Mouse (Mus musculus) olfactory bulb, adult 2 months (tissue): ENCODE data around the gene Mapk1ip1l. TPM values are rescaled to one million over a fixed set of nuclear protein-coding genes. Genes with fewer than 3 reads are reported as not detected.

Experiments
- H3K27ac ChIP-seq: fragments of 200-500 bp; 2 replicates; pipeline ENCODE4 v1.5.1; 2012; ENCODE audit warnings: low read depth, low read length; ENCODE audit not compliant: insufficient read depth
- H3K4me1 ChIP-seq: fragments of 200-500 bp; 2 replicates; pipeline ENCODE4 v1.6.1; 2012; ENCODE audit warnings: low read length; ENCODE audit not compliant: control insufficient read depth, insufficient read depth
- H3K4me3 ChIP-seq: fragments of 200-500 bp; 2 replicates; pipeline ENCODE4 v1.5.1; 2012; ENCODE audit warnings: mild to moderate bottlenecking, low read depth, low read length, moderate library complexity; ENCODE audit not compliant: insufficient read depth
- CTCF ChIP-seq: fragments of 200-500 bp; IDR thresholded peaks from 2 replicates; pipeline ENCODE4 v1.5.1; 2012; ENCODE audit warnings: low read depth, mild to moderate bottlenecking, low read length, moderate library complexity; ENCODE audit not compliant: insufficient read depth
- POLR2A ChIP-seq: fragments of 200-500 bp; IDR thresholded peaks from 2 replicates; pipeline ENCODE4 v1.6.1; 2012; ENCODE audit warnings: mild to moderate bottlenecking, low read depth, low read length, moderate library complexity; ENCODE audit not compliant: insufficient read depth
- WGBS: fragments of 180-500 bp; shearing (Covaris S2); methylation state at CpG from one replicate; pipeline ENCODE4 v1.1.7; 2018; 5-methylcytosine and 5-hydroxymethylcytosine counted together
- polyA plus RNA-seq: library from polyadenylated mRNA; stranded (reverse); fragments of >200 nt; gene quantifications from 2 replicates; pipeline ENCODE4 v1.2.4, GENCODE M21; 2012; ENCODE audit warnings: low replicate concordance; ENCODE audit not compliant: missing spikeins, insufficient read depth, insufficient read length

Mapk1ip1l gene
- polyA plus RNA-seq, 1 experiment: not detected

DNA sequence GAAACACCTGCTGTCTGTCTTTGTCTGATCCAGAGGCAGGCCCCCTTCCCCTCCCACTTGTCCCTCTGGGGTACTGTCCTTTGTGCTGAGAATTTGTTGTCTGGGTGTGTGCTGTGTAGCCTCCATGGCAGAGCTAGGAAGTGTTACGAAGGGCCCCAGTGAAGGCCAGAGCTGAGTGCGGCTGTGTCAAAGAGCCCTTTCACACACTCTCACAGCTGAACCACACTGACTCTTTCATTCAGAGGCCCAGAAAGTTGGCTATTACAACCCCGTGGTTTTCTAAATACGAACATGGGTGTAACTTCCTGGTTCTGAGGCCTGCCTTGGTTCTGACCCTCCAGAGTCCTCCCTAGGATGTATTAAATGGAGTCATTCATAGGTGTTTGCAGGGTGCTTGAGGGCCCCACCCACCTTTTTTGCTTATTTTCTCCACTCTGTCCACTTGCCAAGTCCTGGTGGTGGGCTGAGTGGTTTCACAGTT is 43.8 kb downstream of the Mapk1ip1l start:
- no peak overlapping the region for H3K4me3 ChIP-seq
- WGBS: 77% methylated on average over 4 of the region's 4 CpGs
- TF ChIP-seq POLR2A (no peak), CTCF (no peak)
- H3K4me1 ChIP-seq: no peaks in the 10 kb centered on the region
- H3K27ac ChIP-seq: no peak overlapping the region

DNA sequence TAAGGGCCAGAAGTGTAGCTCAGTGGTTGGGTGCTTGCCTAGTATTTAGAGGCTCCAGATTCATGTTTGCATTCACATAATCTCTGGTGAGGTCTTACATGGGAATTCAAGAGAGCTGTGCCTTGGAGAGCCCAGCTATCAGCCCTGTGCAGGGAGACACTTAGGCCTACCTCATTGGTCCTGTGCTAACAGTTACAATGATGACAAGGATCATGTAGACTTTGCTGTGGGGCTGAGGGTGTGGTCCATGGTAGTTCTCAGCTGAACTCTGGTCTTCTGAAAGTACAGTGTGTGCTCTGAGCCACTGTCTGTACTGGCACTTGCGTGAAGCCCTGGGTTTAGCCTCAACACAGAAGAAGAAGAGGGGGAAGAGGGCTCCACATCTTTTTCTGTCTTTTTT is 48.6 kb downstream of the Mapk1ip1l start:
- TF ChIP-seq POLR2A (no peak), CTCF (no peak)
- Histone ChIP-seq H3K27ac (no peak overlapping the region), H3K4me1 (no peaks in the 10 kb centered on the region), H3K4me3 (no peak overlapping the region)
- 100% methylated on average over 1 of the region's 1 CpGs for WGBS

DNA sequence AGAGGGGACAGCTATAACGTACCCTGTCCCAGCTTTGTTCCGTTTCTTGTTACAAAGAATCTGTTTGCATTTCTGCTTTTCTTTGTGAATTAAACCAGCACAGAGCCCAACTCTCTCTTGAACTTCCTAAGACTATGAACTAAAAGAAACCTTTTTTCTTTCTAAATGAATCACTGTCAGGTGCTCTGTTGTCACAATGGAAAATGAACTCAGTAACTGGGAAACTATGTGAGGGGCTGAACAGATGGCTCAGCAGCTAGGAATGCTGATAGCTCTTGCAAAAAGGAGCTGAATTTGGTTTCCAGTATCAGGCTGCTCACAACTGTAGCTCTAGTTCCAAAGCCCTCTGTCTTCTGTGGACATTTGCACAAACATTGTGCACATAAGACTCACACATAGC is 52.9 kb downstream of the Mapk1ip1l start:
- WGBS: 63% methylated on average over 2 of the region's 2 CpGs
- Histone ChIP-seq H3K4me1 (no peaks in the 10 kb centered on the region), H3K4me3 (no peak overlapping the region), H3K27ac (no peak overlapping the region)
- TF ChIP-seq POLR2A: no peak
- TF ChIP-seq CTCF: no peak

DNA sequence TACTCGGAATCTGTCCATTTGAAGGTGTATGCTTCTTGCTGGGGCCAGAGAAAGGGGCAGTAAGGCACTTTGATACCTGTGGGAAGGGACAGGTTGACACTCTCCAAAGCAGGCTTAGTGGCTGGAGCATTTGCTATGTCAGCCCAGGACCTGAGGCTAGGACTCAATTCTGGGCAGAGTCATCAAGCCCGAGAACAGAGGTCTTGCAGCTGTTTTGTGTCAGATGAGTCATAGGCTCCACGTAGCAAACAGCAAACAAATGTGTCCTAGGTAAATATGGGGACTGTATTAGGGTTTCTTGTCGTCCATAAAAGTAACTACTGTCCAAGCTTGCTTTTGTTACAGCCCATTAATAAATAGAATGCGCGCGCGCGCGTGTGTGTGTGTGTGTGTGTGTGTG is 54.2 kb downstream of the Mapk1ip1l start:
- Histone ChIP-seq H3K4me3 (no peak overlapping the region), H3K27ac (no peak overlapping the region), H3K4me1 (no peaks in the 10 kb centered on the region)
- WGBS: 86% methylated on average over 10 of the region's 10 CpGs
- TF ChIP-seq POLR2A: no peak
- TF ChIP-seq CTCF: no peak

DNA sequence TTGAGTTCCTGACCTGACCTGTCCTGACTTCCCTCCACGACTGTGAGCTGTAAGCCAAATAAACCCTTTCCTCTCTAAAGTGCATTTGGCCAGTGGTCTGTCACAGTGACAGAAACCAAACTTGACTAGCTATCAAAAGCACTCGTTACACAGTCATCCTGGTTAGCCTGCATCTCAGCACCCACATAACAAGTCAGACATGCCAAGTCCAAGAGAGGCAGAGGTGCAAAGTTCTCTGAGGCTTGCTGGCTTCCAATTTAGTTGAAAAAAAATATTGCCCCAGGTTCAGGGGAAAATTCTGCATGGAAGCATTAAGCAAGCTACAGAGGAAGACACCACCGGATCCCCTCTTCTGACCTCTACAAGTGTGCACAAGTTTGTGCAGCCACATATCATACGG is 55.2 kb downstream of the Mapk1ip1l start:
- Histone ChIP-seq H3K4me1 (no peaks in the 10 kb centered on the region), H3K27ac (no peak overlapping the region)

DNA sequence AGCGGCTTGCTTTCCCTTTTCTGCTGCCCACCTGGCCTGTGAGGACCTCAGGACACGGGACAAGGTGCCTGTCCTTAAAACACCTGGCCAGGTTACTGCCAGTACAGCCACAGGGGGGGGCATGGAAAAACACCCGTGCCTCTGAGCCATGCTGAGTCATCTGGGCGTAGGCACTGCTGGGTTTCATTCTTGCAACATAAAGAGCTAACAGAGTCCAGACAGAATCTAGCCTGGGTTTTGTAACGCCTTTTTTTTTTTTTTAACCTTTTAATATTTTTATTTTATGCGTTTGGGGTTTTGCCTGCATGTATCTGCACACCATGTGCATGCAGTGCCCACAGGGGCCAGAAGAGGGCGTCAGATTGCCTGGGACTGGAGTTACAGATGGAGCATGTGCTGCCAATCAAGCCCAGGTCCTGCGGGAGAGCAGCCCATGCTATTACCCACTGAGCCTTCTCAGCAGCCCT is 56.1 kb downstream of the Mapk1ip1l start:
- no peaks in the 10 kb centered on the region for H3K4me1 ChIP-seq

More for the DNA sequence above, 55.2 kb downstream of the Mapk1ip1l start:
- TF ChIP-seq CTCF: no peak
- TF ChIP-seq POLR2A: no peak
- WGBS: 87% methylated on average over 4 of the region's 4 CpGs
- H3K4me3 ChIP-seq: no peak overlapping the region

DNA sequence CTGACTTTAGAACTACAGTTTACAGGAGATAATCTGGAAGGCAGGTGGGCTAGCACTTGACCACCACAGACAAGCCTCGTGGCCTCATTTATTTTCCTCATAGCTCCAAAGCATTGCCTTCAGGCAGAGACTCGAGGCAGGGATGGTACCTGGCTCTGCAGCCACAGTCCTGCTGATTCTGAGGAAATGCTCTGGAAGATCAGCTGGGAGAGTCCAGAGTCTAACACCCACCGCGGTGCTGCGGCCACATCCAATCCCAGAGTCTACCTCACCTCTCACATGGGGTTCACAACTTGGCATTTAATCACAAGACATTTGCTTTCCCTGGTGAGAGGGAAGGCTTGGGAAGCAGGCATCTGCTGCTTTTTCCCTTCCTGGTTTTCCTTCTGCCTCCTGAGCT is 56.9 kb downstream of the Mapk1ip1l start:
- Histone ChIP-seq H3K4me3 (no peak overlapping the region), H3K4me1 (no peaks in the 10 kb centered on the region), H3K27ac (no peak overlapping the region)
- 86% methylated on average over 5 of the region's 5 CpGs for WGBS
- TF ChIP-seq POLR2A (no peak), CTCF (no peak)

More for the DNA sequence above, 56.1 kb downstream of the Mapk1ip1l start:
- TF ChIP-seq POLR2A: no peak
- no peak for TF ChIP-seq CTCF
- Histone ChIP-seq H3K27ac (no peak overlapping the region), H3K4me3 (no peak overlapping the region)
- WGBS: 68% methylated on average over 8 of the region's 8 CpGs

DNA sequence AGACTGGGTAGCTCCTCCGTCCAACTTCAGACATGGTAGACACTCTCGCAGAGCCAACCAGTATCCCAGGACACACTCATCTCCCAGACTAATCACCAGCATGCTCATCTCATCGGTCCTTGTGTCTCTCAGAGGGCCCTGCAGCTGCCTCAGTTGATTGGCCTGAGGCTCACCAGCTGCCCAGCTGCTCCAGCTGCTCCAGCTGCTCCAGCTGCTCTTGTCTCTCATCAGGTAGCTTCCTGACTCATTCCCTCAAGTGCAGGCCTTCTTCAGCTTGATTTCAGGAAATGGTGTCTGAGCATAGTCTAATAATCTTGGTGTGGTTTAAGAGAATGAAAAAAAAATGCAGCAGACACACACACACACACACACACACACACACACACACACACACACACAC is 58.6 kb downstream of the Mapk1ip1l start:
- Histone ChIP-seq H3K4me1 (no peaks in the 10 kb centered on the region), H3K4me3 (no peak overlapping the region), H3K27ac (no peak overlapping the region)
- TF ChIP-seq CTCF (no peak), POLR2A (no peak)
- WGBS: 93% methylated on average over 3 of the region's 3 CpGs

DNA sequence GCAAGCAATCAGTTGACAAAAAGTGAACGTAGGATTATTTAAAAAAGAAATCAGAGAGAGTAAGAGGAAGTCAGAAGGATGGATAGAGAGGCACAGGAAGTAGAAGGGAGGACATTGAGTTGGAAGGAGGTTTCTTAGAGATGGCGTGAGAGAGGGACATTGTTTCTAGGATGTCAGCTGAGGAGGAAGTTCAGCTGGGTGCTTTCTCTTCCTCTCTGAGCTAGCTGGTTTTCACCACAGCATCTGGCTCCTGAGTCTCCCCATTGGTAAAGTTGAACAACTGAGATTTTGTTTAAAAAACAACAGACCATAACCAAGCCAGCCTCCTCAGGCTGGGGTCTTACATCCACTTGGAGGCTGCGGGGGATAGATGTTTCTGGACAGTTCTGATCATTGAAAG is 61.5 kb downstream of the Mapk1ip1l start:
- no peak overlapping the region for H3K27ac ChIP-seq
- TF ChIP-seq CTCF: no peak
- no peak for TF ChIP-seq POLR2A
- no peak overlapping the region for H3K4me3 ChIP-seq
- no peaks in the 10 kb centered on the region for H3K4me1 ChIP-seq
- WGBS: 80% methylated on average over 3 of the region's 3 CpGs

DNA sequence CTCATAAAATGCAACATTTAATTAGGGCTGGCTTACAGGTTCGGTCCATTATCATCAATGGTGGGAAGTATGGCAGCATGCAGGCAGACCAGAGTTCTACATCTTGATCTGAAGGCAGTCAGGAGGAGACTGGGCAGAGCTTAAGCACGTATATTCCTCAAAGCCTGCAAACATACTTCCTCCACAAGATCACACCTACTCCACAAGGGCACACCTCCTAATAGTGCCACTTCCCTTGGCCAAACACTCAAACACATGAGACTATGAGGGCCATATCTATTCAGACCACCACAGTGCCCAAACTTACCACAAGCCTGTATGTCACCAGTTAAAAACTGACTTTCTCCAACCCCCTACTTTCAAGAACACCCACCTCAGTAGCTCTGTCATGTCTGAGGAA is 63.4 kb downstream of the Mapk1ip1l start:
- H3K27ac ChIP-seq: no peak overlapping the region
- 98% methylated on average over 2 of the region's 2 CpGs for WGBS
- H3K4me1 ChIP-seq: peaks cover 7% of the 10 kb centered on the region; the same call in 1 of the 2 replicates
- no peak overlapping the region for H3K4me3 ChIP-seq
- TF ChIP-seq CTCF: no peak
- no peak for TF ChIP-seq POLR2A
